Mouse (Mus musculus) spleen, adult 2 months (tissue): ENCODE results near the gene Ehbp1l1.

Source experiments
- CTCF ChIP-seq: fragments of 200-500 bp; IDR thresholded peaks from 2 replicates; pipeline ENCODE4 v1.5.1; 2011; ENCODE audit warnings: mild to moderate bottlenecking, inconsistent platforms; ENCODE audit not compliant: insufficient read depth, insufficient read length, insufficient replicate concordance; ENCODE audit errors: extremely low read depth
- POLR2A ChIP-seq: fragments of 200-500 bp; IDR thresholded peaks from 2 replicates; pipeline ENCODE4 v1.6.1; 2011; ENCODE audit warnings: low read depth, low read length, inconsistent platforms

DNA sequence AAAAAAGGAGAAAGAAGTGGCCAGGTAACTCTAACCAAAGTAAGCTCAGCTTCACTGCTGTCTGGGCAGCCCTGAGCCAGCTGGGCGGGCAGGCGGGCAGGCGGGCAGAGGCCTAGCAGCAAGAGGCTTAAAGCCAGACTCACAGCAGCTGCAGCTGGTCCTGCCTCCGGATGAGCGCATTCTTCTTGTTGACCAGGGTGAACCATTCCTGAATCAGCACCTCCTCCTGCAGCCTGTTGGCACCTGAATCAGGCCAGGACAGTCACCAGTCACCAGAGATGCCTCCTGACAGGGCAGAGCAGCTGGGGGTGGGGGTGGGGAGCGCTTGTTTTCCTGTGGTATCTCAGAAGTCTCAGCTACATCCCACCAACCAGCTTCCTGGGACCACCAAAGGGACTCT lies 16.0 kb downstream of the Ehbp1l1 start:
- TF ChIP-seq POLR2A (no peak), CTCF (no peak)
